Mouse (Mus musculus): ENCODE data around the gene Rad50. TPM values are rescaled to one million over a fixed set of nuclear protein-coding genes. Genes with fewer than 3 reads are reported as not detected.
A peak's percentile ranks its signal among the peaks of the same experiment; 100 is the strongest.

Gene Rad50
- polyA plus RNA-seq, 1 experiment from 2014 or later: 29.5 TPM

- no peak overlapping the region for H3K27ac ChIP-seq (ENCODE audit: low read depth)
- DNase-seq (ENCODE audit: low spot score) (no peak), ATAC-seq (replicated peaks; ENCODE audit: low FRiP score, low TSS enrichment, low read depth) (no peak)
- no peak overlapping the region for H3K9ac ChIP-seq (ENCODE audit: low read length)
- no peaks in the 10 kb centered on the region for H3K9me3 ChIP-seq (ENCODE audit: control insufficient read depth, low read length)
- 43% methylated on average over 9 of the region's 9 CpGs for WGBS
- H3K4me3 ChIP-seq (ENCODE audit: low read depth, low read length): peak overlapping the region; percentile 34
- H3K4me2 ChIP-seq (ENCODE audit: low read length): peak overlapping the region; percentile 65
- peaks cover 22% of the 10 kb centered on the region for H3K27me3 ChIP-seq (replicated peaks; ENCODE audit: control insufficient read depth, insufficient read depth, low read length)
- H3K4me1 ChIP-seq (replicated peaks; ENCODE audit: control insufficient read depth, insufficient read depth, low read length): 0 out of 2 replicates have a peak, but pooled peaks cover 7% of the 10 kb centered on the region
- H3K36me3 ChIP-seq (ENCODE audit: control insufficient read depth, insufficient read depth, low read length): no peaks in the 10 kb centered on the region
Observed at GRCm38 (mm10) chr11:53635590-53636182, 71.4 kb downstream of the Rad50 start.

DNA sequence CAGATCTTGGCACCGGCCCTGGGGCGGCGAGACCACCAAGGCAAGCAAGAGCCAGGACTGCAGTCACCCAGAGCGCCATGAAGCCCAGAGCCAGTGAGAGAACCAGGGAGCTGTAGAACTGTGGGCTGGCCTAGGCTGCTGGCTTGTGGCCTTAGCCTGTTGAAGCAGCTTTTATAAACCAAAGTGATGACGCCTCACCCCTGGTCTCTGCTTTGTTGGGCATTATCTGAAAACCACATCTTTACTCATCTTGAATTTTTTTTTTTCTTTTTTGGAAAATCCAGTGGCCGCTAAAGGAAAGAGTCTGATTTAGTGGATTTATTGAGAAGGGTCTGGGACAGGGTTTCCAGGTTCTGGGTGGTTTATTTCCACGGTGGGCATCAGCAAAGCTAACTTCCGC is 72.6 kb downstream of the Rad50 start, which contains the start of gene Il13:
TSS of gene Il13 (minus strand) at position 147 of the 400 bp plus-strand sequence.
- peaks cover 22% of the 10 kb centered on the region for H3K27me3 ChIP-seq (replicated peaks; ENCODE audit: control insufficient read depth, insufficient read depth, low read length)
- no peaks in the 10 kb centered on the region for H3K9me3 ChIP-seq (ENCODE audit: control insufficient read depth, low read length)
- H3K4me3 ChIP-seq (ENCODE audit: low read depth, low read length): no peak within 1 kb of the TSS
- 0 out of 2 replicates have a peak, but pooled peaks cover 7% of the 10 kb centered on the region for H3K4me1 ChIP-seq (replicated peaks; ENCODE audit: control insufficient read depth, insufficient read depth, low read length)
- H3K9ac ChIP-seq (ENCODE audit: low read length): no peak within 1 kb of the TSS
- H3K4me2 ChIP-seq (ENCODE audit: low read length): no peak within 1 kb of the TSS
- 92% methylated on average over 8 of the region's 8 CpGs for WGBS
- ATAC-seq (replicated peaks; ENCODE audit: low FRiP score, low TSS enrichment, low read depth) (no peak), DNase-seq (ENCODE audit: low spot score) (no peak)
- no peak within 1 kb of the TSS for H3K27ac ChIP-seq (ENCODE audit: low read depth)
- no peaks in the 10 kb centered on the region for H3K36me3 ChIP-seq (ENCODE audit: control insufficient read depth, insufficient read depth, low read length)

GRCm38 (mm10) chr11:53633644-53634043 is 73.5 kb downstream of the Rad50 start:
- Histone ChIP-seq H3K36me3 (ENCODE audit: control insufficient read depth, insufficient read depth, low read length) (no peaks in the 10 kb centered on the region), H3K4me1 (replicated peaks; ENCODE audit: control insufficient read depth, insufficient read depth, low read length) (0 out of 2 replicates have a peak, but pooled peaks cover 7% of the 10 kb centered on the region), H3K9ac (ENCODE audit: low read length) (no peak overlapping the region), H3K4me2 (ENCODE audit: low read length) (no peak overlapping the region), H3K27me3 (replicated peaks; ENCODE audit: control insufficient read depth, insufficient read depth, low read length) (peaks cover 22% of the 10 kb centered on the region), H3K27ac (ENCODE audit: low read depth) (no peak overlapping the region), H3K4me3 (ENCODE audit: low read depth, low read length) (no peak overlapping the region), H3K9me3 (ENCODE audit: control insufficient read depth, low read length) (no peaks in the 10 kb centered on the region)
- ATAC-seq (replicated peaks; ENCODE audit: low FRiP score, low TSS enrichment, low read depth) (no peak), DNase-seq (ENCODE audit: low spot score) (no peak)
- 85% methylated on average over 7 of the region's 7 CpGs for WGBS

DNA sequence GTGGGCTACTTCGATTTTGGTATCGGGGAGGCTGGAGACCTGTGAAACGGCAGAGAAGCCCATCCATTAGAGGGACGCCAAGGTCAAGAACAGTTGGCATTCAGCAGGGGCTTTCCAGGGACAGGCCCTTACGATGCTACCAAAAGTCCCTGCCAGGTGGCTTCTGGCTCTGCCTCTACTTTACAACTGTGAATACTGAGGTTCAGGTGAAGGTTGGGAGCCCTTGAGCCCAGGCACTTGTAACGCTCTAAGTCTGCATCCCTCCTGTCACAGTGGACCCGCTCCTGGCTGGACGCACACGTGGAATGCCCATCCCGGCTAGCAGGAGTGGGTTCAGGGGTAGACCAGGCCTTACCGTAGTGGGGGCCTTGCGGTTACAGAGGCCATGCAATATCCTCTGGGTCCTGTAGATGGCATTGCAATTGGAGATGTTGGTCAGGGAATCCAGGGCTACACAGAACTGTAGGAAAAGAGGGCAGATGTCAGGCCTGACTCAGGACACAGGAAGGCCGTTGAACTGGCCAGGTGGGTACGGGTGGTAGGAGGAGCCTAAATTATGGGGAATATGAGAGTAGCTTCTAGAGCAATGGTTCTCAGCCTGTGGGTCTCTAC is 74.9 kb downstream of the Rad50 start:
- 74% methylated on average over 14 of the region's 14 CpGs for WGBS
- ATAC-seq (replicated peaks; ENCODE audit: low FRiP score, low TSS enrichment, low read depth) (no peak), DNase-seq (ENCODE audit: low spot score) (no peak)
- Histone ChIP-seq H3K9me3 (ENCODE audit: control insufficient read depth, low read length) (no peaks in the 10 kb centered on the region), H3K4me1 (replicated peaks; ENCODE audit: control insufficient read depth, insufficient read depth, low read length) (0 out of 2 replicates have a peak, but pooled peaks cover 7% of the 10 kb centered on the region), H3K4me3 (ENCODE audit: low read depth, low read length) (no peak overlapping the region), H3K27ac (ENCODE audit: low read depth) (no peak overlapping the region), H3K36me3 (ENCODE audit: control insufficient read depth, insufficient read depth, low read length) (no peaks in the 10 kb centered on the region), H3K4me2 (ENCODE audit: low read length) (no peak overlapping the region), H3K9ac (ENCODE audit: low read length) (no peak overlapping the region), H3K27me3 (replicated peaks; ENCODE audit: control insufficient read depth, insufficient read depth, low read length) (peaks cover 16% of the 10 kb centered on the region)

- peak; percentile 86 for DNase-seq (ENCODE audit: low spot score)
- Histone ChIP-seq H3K4me1 (replicated peaks; ENCODE audit: control insufficient read depth, insufficient read depth, low read length) (no peaks in the 10 kb centered on the region), H3K9me3 (ENCODE audit: control insufficient read depth, low read length) (0 out of 2 replicates have a peak, but pooled peaks cover 4% of the 10 kb centered on the region), H3K27me3 (replicated peaks; ENCODE audit: control insufficient read depth, insufficient read depth, low read length) (no peaks in the 10 kb centered on the region), H3K27ac (ENCODE audit: low read depth) (no peak overlapping the region), H3K9ac (ENCODE audit: low read length) (no peak overlapping the region), H3K36me3 (ENCODE audit: control insufficient read depth, insufficient read depth, low read length) (no peaks in the 10 kb centered on the region), H3K4me3 (ENCODE audit: low read depth, low read length) (no peak overlapping the region), H3K4me2 (ENCODE audit: low read length) (no peak overlapping the region)
- WGBS: 9% methylated on average over 1 of the region's 1 CpGs
- 0 out of 2 replicates have a peak, but pooled peaks have one; percentile 64 for ATAC-seq (replicated peaks; ENCODE audit: low FRiP score, low TSS enrichment, low read depth)
Observed at GRCm38 (mm10) chr11:53627859-53628258, 79.3 kb downstream of the Rad50 start.

DNA sequence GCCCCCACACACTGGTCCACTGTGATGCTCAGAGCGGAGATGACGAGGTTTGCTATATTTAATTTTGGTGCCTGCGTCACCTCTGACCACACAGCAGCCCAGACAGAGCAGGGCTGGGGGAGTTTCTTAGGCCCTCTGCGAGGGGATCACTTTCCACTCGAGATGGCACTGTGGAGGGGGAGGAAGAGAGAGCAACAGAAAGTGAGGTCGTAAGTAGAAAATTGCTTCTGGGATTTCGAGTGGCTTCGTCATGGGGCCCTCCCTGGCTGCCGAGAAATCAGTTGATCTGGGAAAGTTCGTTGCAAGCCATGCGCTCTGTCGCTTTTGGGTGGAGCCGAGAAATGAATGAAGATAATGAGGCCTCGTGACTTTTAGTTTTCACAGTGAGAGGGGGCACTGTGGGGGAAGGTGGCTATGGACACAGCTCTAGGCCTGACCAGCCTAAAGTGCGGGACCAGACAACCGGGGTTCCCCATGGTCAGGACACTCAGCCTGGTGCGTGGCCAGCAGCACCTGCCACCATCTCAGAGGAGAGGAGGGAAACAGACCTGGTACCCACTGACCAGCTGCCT is 80.2 kb downstream of the Rad50 start:
- Histone ChIP-seq H3K4me2 (ENCODE audit: low read length) (no peak overlapping the region), H3K27ac (ENCODE audit: low read depth) (no peak overlapping the region), H3K36me3 (ENCODE audit: control insufficient read depth, insufficient read depth, low read length) (no peaks in the 10 kb centered on the region), H3K9ac (ENCODE audit: low read length) (no peak overlapping the region), H3K4me3 (ENCODE audit: low read depth, low read length) (no peak overlapping the region), H3K9me3 (ENCODE audit: control insufficient read depth, low read length) (0 out of 2 replicates have a peak, but pooled peaks cover 4% of the 10 kb centered on the region), H3K4me1 (replicated peaks; ENCODE audit: control insufficient read depth, insufficient read depth, low read length) (no peaks in the 10 kb centered on the region), H3K27me3 (replicated peaks; ENCODE audit: control insufficient read depth, insufficient read depth, low read length) (no peaks in the 10 kb centered on the region)
- ATAC-seq (replicated peaks; ENCODE audit: low FRiP score, low TSS enrichment, low read depth) (no peak), DNase-seq (ENCODE audit: low spot score) (no peak)
- 74% methylated on average over 17 of the region's 17 CpGs for WGBS

GRCm38 (mm10) chr11:53624124-53624523 is 83.0 kb downstream of the Rad50 start:
- no peak overlapping the region for H3K9ac ChIP-seq (ENCODE audit: low read length)
- no peaks in the 10 kb centered on the region for H3K36me3 ChIP-seq (ENCODE audit: control insufficient read depth, insufficient read depth, low read length)
- H3K27ac ChIP-seq (ENCODE audit: low read depth): no peak overlapping the region
- no peak for ATAC-seq (replicated peaks; ENCODE audit: low FRiP score, low TSS enrichment, low read depth)
- H3K4me2 ChIP-seq (ENCODE audit: low read length): no peak overlapping the region
- 93% methylated on average over 2 of the region's 2 CpGs for WGBS
- H3K4me1 ChIP-seq (replicated peaks; ENCODE audit: control insufficient read depth, insufficient read depth, low read length): no peaks in the 10 kb centered on the region
- DNase-seq (ENCODE audit: low spot score): no peak
- 0 out of 2 replicates have a peak, but pooled peaks cover 4% of the 10 kb centered on the region for H3K9me3 ChIP-seq (ENCODE audit: control insufficient read depth, low read length)
- no peaks in the 10 kb centered on the region for H3K27me3 ChIP-seq (replicated peaks; ENCODE audit: control insufficient read depth, insufficient read depth, low read length)
- no peak overlapping the region for H3K4me3 ChIP-seq (ENCODE audit: low read depth, low read length)

DNA sequence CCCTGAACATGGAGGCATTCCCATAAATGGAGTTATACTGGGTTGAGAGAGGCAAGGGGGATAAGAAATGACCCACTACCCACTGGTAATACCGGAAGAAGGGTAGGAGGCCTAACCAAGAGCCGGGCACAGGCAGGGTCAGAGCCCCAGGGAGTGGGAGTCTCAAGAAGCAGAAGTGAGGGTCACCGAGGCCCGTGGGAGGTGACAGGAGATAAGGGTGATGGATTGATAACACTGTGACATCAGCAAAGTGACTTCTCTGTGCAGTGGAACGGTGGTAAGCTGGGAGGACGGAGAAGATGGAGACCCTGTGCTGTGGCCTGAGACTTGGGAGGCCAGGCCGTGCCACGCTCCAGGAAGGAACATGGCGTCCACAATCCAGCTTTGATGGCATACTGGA is 83.5 kb downstream of the Rad50 start:
- H3K27me3 ChIP-seq (replicated peaks; ENCODE audit: control insufficient read depth, insufficient read depth, low read length): no peaks in the 10 kb centered on the region
- WGBS: 83% methylated on average over 9 of the region's 9 CpGs
- H3K9me3 ChIP-seq (ENCODE audit: control insufficient read depth, low read length): 0 out of 2 replicates have a peak, but pooled peaks cover 4% of the 10 kb centered on the region
- no peaks in the 10 kb centered on the region for H3K36me3 ChIP-seq (ENCODE audit: control insufficient read depth, insufficient read depth, low read length)
- H3K27ac ChIP-seq (ENCODE audit: low read depth): no peak overlapping the region
- no peak overlapping the region for H3K4me3 ChIP-seq (ENCODE audit: low read depth, low read length)
- no peak overlapping the region for H3K4me2 ChIP-seq (ENCODE audit: low read length)
- no peak overlapping the region for H3K9ac ChIP-seq (ENCODE audit: low read length)
- no peaks in the 10 kb centered on the region for H3K4me1 ChIP-seq (replicated peaks; ENCODE audit: control insufficient read depth, insufficient read depth, low read length)
- no peak for DNase-seq (ENCODE audit: low spot score)
- ATAC-seq (replicated peaks; ENCODE audit: low FRiP score, low TSS enrichment, low read depth): no peak
